Mouse (Mus musculus) heart, postnatal 0 days (tissue): ENCODE data around the gene Crb3. TPM values are rescaled to one million over a fixed set of nuclear protein-coding genes. Genes with fewer than 3 reads are reported as not detected.

Source experiments
- ATAC-seq: fragments of 200-750 bp; cut with Nextera tagmentation; 2 replicates; pipeline ENCODE4 v1.8.0; 2017; ENCODE audit warnings: low read depth, moderate number of reproducible peaks, moderate library complexity; ENCODE audit not compliant: insufficient read depth
- DNase-seq: peaks from one replicate; pipeline ENCODE4 v3.0.0-alpha.2; 2016; ENCODE audit warnings: low spot score
- H3K27ac ChIP-seq: fragments of 300-500 bp; sonication (generic); 2 replicates; pipeline ENCODE4 v1.5.1; 2014; ENCODE audit warnings: low read depth, mild to moderate bottlenecking
- H3K27me3 ChIP-seq: fragments of 300-500 bp; sonication (generic); 2 replicates; pipeline ENCODE4 v1.6.1; 2014; ENCODE audit warnings: low read length, mixed read lengths; ENCODE audit not compliant: control insufficient read depth, insufficient read depth
- H3K36me3 ChIP-seq: fragments of 300-500 bp; sonication (generic); replicated peaks from 2 replicates; pipeline ENCODE4 v1.6.1; 2014; ENCODE audit warnings: low read length, mixed read lengths; ENCODE audit not compliant: control insufficient read depth, insufficient read depth
- H3K4me1 ChIP-seq: fragments of 300-500 bp; sonication (generic); 2 replicates; pipeline ENCODE4 v1.6.1; 2014; ENCODE audit warnings: antibody characterized with exemption; ENCODE audit not compliant: control insufficient read depth, insufficient read depth
- H3K4me2 ChIP-seq: fragments of 300-500 bp; sonication (generic); 2 replicates; pipeline ENCODE4 v1.6.1; 2014; ENCODE audit warnings: low read depth, mild to moderate bottlenecking, low read length, moderate library complexity
- H3K4me3 ChIP-seq: fragments of 300-500 bp; sonication (generic); 2 replicates; pipeline ENCODE4 v1.5.1; 2014; ENCODE audit warnings: low read depth, low read length
- H3K9ac ChIP-seq: fragments of 300-500 bp; sonication (generic); replicated peaks from 2 replicates; pipeline ENCODE4 v1.6.1; 2014; ENCODE audit warnings: low read depth, low read length, mixed read lengths
- H3K9me3 ChIP-seq: fragments of 300-500 bp; sonication (generic); replicated peaks from 2 replicates; pipeline ENCODE4 v1.6.1; 2016; ENCODE audit warnings: low read length; ENCODE audit not compliant: control insufficient read depth
- CTCF ChIP-seq: IDR thresholded peaks from 2 replicates; pipeline ENCODE4 v1.5.1; 2016; ENCODE audit warnings: antibody characterized with exemption, control low read depth, low read depth
- EP300 ChIP-seq: IDR thresholded peaks from 2 replicates; pipeline ENCODE4 v1.6.1; 2016; ENCODE audit warnings: antibody characterized with exemption, low read depth
- WGBS: fragments of 180-500 bp; shearing (Covaris S2); extraction: QIAGEN DNeasy Blood & Tissue Kit; methylation state at CpG from one replicate; pipeline ENCODE4 v1.1.7; 2014; 5-methylcytosine and 5-hydroxymethylcytosine counted together
- polyA plus RNA-seq: library from polyadenylated mRNA; unstranded; fragments of >200 nt; fragmentation: Nextera tagmentation; extraction: Ambion mirVana; gene quantifications from 2 replicates; pipeline ENCODE4 v1.2.1, GENCODE M21; 2015
- total RNA-seq: library from RNA; depleted of rRNA; stranded (reverse); fragments of >200 nt; gene quantifications from 2 replicates; pipeline ENCODE4 v1.2.3, GENCODE M21; 2014; ENCODE audit warnings: low replicate concordance; rRNA removed

The Crb3 gene
- total and polyA plus RNA-seq, 2 experiments from 2014 or later = 0.66 TPM; not detected in 1

DNA sequence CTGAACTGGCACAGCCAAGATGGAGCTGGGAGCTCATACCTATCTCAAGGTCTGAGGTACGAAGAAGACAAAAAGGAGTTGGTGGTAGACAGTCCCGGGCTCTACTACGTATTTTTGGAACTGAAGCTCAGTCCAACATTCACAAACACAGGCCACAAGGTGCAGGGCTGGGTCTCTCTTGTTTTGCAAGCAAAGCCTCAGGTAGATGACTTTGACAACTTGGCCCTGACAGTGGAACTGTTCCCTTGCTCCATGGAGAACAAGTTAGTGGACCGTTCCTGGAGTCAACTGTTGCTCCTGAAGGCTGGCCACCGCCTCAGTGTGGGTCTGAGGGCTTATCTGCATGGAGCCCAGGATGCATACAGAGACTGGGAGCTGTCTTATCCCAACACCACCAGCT, 48.2 kb downstream of the Crb3 start:
- Histone ChIP-seq H3K4me2 (no peak overlapping the region), H3K9ac (no peak overlapping the region), H3K27ac (no peak overlapping the region), H3K36me3 (no peaks in the 10 kb centered on the region), H3K4me3 (no peak overlapping the region), H3K27me3 (0 out of 2 replicates have a peak, but pooled peaks cover 4% of the 10 kb centered on the region), H3K4me1 (peaks cover 17% of the 10 kb centered on the region; the same call in 1 of the 2 replicates), H3K9me3 (no peaks in the 10 kb centered on the region)
- no peak for TF ChIP-seq EP300
- TF ChIP-seq CTCF = no peak
- ATAC-seq = no peak
- 80% methylated on average over 5 of the region's 5 CpGs for WGBS
- DNase-seq = no peak

DNA sequence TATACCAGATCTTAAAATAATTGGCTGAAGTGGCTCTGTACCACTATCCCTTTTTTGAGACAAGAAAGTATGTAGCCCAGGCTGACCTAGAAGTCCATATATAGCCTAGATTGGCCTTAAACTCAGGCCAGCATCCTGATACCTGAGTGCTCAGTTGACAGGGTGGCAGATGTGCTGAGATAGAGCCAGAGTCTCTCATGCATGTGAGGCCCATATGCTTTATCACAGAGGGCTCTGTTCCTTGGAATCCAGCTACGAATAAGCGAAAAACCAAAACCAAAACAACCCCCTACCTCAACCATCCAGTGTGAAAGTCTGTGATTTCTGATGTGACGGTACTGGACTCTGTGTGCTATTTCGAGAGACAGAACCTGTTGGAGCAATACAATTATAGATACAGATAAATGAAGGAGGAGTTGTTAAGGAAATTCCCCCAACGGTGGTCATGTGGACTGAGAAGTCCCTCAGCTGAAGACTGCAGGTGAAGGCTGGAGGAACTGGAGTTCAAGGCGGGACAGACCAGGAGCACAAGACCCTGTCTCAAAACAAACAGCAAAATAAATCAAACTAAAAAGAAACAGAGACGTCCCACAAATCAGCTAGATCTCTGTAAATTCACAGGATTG, 49.2 kb downstream of the Crb3 start:
- Histone ChIP-seq H3K27ac (no peak overlapping the region), H3K4me1 (peaks cover 17% of the 10 kb centered on the region; the same call in 1 of the 2 replicates), H3K9me3 (no peaks in the 10 kb centered on the region), H3K4me2 (no peak overlapping the region), H3K4me3 (no peak overlapping the region), H3K27me3 (0 out of 2 replicates have a peak, but pooled peaks cover 4% of the 10 kb centered on the region), H3K9ac (no peak overlapping the region), H3K36me3 (no peaks in the 10 kb centered on the region)
- 75% methylated on average over 7 of the region's 7 CpGs for WGBS
- no peak for TF ChIP-seq CTCF
- TF ChIP-seq EP300 = no peak
- DNase-seq (no peak), ATAC-seq (no peak)

DNA sequence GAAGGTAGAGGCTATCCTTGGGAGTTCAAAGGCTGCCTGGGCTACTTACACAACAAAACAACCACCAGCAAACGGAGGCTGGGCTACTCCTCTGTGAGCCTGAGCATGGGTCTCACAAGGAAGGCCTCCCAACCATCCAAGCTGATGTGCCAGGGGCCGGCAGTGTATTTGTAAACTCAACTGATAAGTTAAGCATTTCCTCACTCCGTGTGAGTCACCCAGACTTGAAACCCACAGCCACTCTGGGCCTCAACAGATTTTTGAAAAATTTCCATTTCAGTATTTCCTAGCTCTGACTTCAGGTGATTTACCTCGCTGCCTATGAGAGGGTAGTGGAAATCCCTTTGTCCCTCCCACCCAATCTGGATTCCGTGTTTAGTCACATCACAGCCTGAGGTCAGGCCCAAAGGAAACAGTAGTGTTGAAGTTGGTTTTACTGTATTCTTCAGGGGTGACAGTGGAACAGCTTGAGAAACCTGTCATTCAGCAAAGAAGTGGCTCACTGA, 49.8 kb downstream of the Crb3 start:
- no peak overlapping the region for H3K4me3 ChIP-seq
- no peak overlapping the region for H3K27ac ChIP-seq
- H3K9me3 ChIP-seq = no peaks in the 10 kb centered on the region
- 0 out of 2 replicates have a peak, but pooled peaks cover 4% of the 10 kb centered on the region for H3K27me3 ChIP-seq
- ATAC-seq (no peak), DNase-seq (no peak)
- no peak overlapping the region for H3K9ac ChIP-seq
- no peaks in the 10 kb centered on the region for H3K36me3 ChIP-seq
- TF ChIP-seq CTCF = no peak
- TF ChIP-seq EP300 = no peak
- 35% methylated on average over 5 of the region's 5 CpGs for WGBS
- H3K4me2 ChIP-seq = no peak overlapping the region
- H3K4me1 ChIP-seq = peaks cover 17% of the 10 kb centered on the region; the same call in 1 of the 2 replicates

DNA sequence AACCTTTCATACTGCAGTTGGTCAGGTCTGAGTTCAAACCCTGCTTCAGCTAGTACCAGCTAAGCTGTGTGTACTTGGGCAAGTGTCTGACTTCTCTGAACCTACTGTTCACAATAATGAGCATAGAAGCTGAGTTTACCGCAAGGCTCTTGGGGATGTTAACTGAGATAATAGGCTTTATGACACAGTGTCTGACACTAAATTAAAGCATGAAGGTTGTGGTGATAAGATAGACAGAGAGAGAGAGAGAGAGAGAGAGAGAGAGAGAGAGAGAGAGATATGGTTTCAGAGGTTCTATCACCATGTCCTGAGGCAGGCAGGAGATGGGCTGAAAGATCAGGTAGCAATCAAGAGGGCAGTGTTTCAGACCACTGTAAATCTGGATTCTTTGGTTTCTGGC, 51.1 kb downstream of the Crb3 start:
- Histone ChIP-seq H3K9ac (no peak overlapping the region), H3K4me2 (no peak overlapping the region), H3K4me1 (peaks cover 10% of the 10 kb centered on the region; the same call in 1 of the 2 replicates), H3K27ac (no peak overlapping the region), H3K4me3 (no peak overlapping the region), H3K9me3 (no peaks in the 10 kb centered on the region), H3K36me3 (no peaks in the 10 kb centered on the region), H3K27me3 (0 out of 2 replicates have a peak, but pooled peaks cover 4% of the 10 kb centered on the region)
- WGBS = 65% methylated on average over 1 of the region's 1 CpGs
- ATAC-seq (no peak), DNase-seq (no peak)
- TF ChIP-seq EP300 (no peak), CTCF (no peak)

DNA sequence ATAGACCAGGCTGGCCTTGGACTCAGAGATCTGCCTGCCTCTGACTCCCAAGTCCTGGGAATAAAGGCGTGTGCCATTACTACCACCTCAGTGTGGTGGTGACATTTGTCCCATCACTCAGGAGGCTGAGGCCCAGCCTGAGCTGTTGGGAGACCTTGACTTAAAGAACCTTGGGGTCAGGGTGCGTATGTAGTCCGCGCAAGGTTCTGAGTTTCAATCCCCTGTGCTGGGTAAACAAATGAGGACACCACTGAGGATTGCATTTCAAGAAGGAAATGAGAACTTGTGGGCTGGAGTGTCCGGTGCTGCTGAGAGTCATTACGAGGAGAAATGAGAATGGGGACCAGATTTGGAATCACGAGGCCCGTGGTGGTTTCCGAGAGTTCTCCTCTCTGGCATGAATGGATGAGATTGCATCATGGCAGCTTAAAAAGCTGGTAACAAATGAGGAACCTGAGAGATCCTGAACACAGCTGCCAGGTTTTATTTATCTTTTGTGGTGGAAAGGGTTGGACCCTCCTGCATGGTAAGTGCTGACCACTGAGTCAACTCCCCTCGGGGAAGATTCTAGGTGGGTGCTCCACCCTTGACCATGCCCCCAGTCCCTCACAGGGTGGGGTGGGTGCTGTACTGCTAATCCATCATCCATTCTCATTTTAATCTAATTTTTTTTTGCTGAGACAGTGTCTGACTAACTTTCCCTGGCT, 54.0 kb downstream of the Crb3 start:
- WGBS = 75% methylated on average over 10 of the region's 10 CpGs
- Histone ChIP-seq H3K4me1 (no peaks in the 10 kb centered on the region), H3K9me3 (no peaks in the 10 kb centered on the region), H3K9ac (no peak overlapping the region), H3K4me2 (no peak overlapping the region), H3K36me3 (no peaks in the 10 kb centered on the region), H3K4me3 (no peak overlapping the region), H3K27ac (no peak overlapping the region), H3K27me3 (no peaks in the 10 kb centered on the region)
- ATAC-seq (no peak), DNase-seq (no peak)
- TF ChIP-seq CTCF (no peak), EP300 (no peak)

Other genes starting within 250 kb of the Crb3 start
- 7.0 and 17.9 TPM in 2 replicates for gene Rfx2, start 228.1 kb upstream of the Crb3 start, total RNA-seq
- gene Rfx2, start 228.1 kb upstream of the Crb3 start, polyA plus RNA-seq = 2.6 and 3.5 TPM in 2 replicates
- gene Acsbg2, start 184.7 kb upstream of the Crb3 start, total RNA-seq = not detected in 2 replicates
- 0.04 TPM in 1 of 2 replicates, not detected in the other for gene Acsbg2, start 184.7 kb upstream of the Crb3 start, polyA plus RNA-seq
- not detected in 2 replicates for gene 1700061G19Rik, start 183.6 kb upstream of the Crb3 start, total RNA-seq
- gene 1700061G19Rik, start 183.6 kb upstream of the Crb3 start, polyA plus RNA-seq = 0.36 TPM in 2 replicates
- 29.8 and 48.5 TPM in 2 replicates for gene Mllt1, start 123.7 kb upstream of the Crb3 start, total RNA-seq
- gene Mllt1, start 123.7 kb upstream of the Crb3 start, polyA plus RNA-seq = 14.4 and 15.3 TPM in 2 replicates
- not detected in 2 replicates for gene Acer1, start 77.0 kb upstream of the Crb3 start, total RNA-seq
- gene Acer1, start 77.0 kb upstream of the Crb3 start, polyA plus RNA-seq = 0.05 TPM in 1 of 2 replicates, not detected in the other
- 116 and 186 TPM in 2 replicates for gene Clpp, start 68.8 kb upstream of the Crb3 start, total RNA-seq
- gene Clpp, start 68.8 kb upstream of the Crb3 start, polyA plus RNA-seq = 119 and 124 TPM in 2 replicates
- 85.1 and 96.2 TPM in 2 replicates for gene Alkbh7, start 61.8 kb upstream of the Crb3 start, total RNA-seq
- 83.8 and 89.1 TPM in 2 replicates for gene Alkbh7, start 61.8 kb upstream of the Crb3 start, polyA plus RNA-seq
- not detected in 2 replicates for gene Pspn, start 59.1 kb upstream of the Crb3 start, total RNA-seq
- gene Pspn, start 59.1 kb upstream of the Crb3 start, polyA plus RNA-seq = 0.27 TPM in 2 replicates
- 20.7 and 22.9 TPM in 2 replicates for gene Gtf2f1, start 47.8 kb upstream of the Crb3 start, total RNA-seq
- 30.4 and 31.9 TPM in 2 replicates for gene Gtf2f1, start 47.8 kb upstream of the Crb3 start, polyA plus RNA-seq
- gene Gm17949, start 47.6 kb upstream of the Crb3 start, total RNA-seq = not detected in 2 replicates
- gene Gm17949, start 47.6 kb upstream of the Crb3 start, polyA plus RNA-seq = 0.19 and 0.45 TPM in 2 replicates
- 40.7 and 55.0 TPM in 2 replicates for gene Khsrp, start 27.6 kb upstream of the Crb3 start, total RNA-seq
- 16.0 and 18.2 TPM in 2 replicates for gene Khsrp, start 27.6 kb upstream of the Crb3 start, polyA plus RNA-seq
- not detected in 2 replicates for gene Slc25a41, start 17.5 kb upstream of the Crb3 start, total RNA-seq
- gene Slc25a41, start 17.5 kb upstream of the Crb3 start, polyA plus RNA-seq = not detected in 2 replicates
- 43.9 and 47.5 TPM in 2 replicates for gene Slc25a23, start 758 bp downstream of the Crb3 start, total RNA-seq
- gene Slc25a23, start 758 bp downstream of the Crb3 start, polyA plus RNA-seq = 12.3 and 13.3 TPM in 2 replicates
- gene Dennd1c, start 19.4 kb downstream of the Crb3 start, total RNA-seq = 0.43 and 2.1 TPM in 2 replicates
- gene Dennd1c, start 19.4 kb downstream of the Crb3 start, polyA plus RNA-seq = 0.70 and 0.96 TPM in 2 replicates
- gene Tubb4a, start 28.7 kb downstream of the Crb3 start, total RNA-seq = 1.3 TPM in 1 of 2 replicates, not detected in the other
- 2.8 and 3.3 TPM in 2 replicates for gene Tubb4a, start 28.7 kb downstream of the Crb3 start, polyA plus RNA-seq
- gene Tnfsf9, start 46.2 kb downstream of the Crb3 start, total RNA-seq = 0.27 and 0.84 TPM in 2 replicates
- 0.93 and 1.1 TPM in 2 replicates for gene Tnfsf9, start 46.2 kb downstream of the Crb3 start, polyA plus RNA-seq
- not detected in 2 replicates for gene Cd70, start 90.7 kb downstream of the Crb3 start, total RNA-seq
- not detected in 2 replicates for gene Cd70, start 90.7 kb downstream of the Crb3 start, polyA plus RNA-seq
- gene Tnfsf14, start 135.1 kb downstream of the Crb3 start, total RNA-seq = not detected in 2 replicates
- gene Tnfsf14, start 135.1 kb downstream of the Crb3 start, polyA plus RNA-seq = not detected in 2 replicates
- 32.5 and 41.7 TPM in 2 replicates for gene C3, start 169.0 kb downstream of the Crb3 start, total RNA-seq
- gene C3, start 169.0 kb downstream of the Crb3 start, polyA plus RNA-seq = 23.4 and 25.6 TPM in 2 replicates
- 30.1 and 41.2 TPM in 2 replicates for gene Gpr108, start 189.3 kb downstream of the Crb3 start, total RNA-seq
- gene Gpr108, start 189.3 kb downstream of the Crb3 start, polyA plus RNA-seq = 23.3 and 24.5 TPM in 2 replicates
- 26.6 and 28.7 TPM in 2 replicates for gene Trip10, start 190.3 kb downstream of the Crb3 start, total RNA-seq
- gene Trip10, start 190.3 kb downstream of the Crb3 start, polyA plus RNA-seq = 32.3 and 32.4 TPM in 2 replicates
- 2.6 and 2.7 TPM in 2 replicates for gene Vav1, start 220.0 kb downstream of the Crb3 start, total RNA-seq
- gene Vav1, start 220.0 kb downstream of the Crb3 start, polyA plus RNA-seq = 1.0 TPM in 2 replicates